Comparison of ENCODE assay signal across 8 mouse cellular contexts in the genomic region with DNA sequence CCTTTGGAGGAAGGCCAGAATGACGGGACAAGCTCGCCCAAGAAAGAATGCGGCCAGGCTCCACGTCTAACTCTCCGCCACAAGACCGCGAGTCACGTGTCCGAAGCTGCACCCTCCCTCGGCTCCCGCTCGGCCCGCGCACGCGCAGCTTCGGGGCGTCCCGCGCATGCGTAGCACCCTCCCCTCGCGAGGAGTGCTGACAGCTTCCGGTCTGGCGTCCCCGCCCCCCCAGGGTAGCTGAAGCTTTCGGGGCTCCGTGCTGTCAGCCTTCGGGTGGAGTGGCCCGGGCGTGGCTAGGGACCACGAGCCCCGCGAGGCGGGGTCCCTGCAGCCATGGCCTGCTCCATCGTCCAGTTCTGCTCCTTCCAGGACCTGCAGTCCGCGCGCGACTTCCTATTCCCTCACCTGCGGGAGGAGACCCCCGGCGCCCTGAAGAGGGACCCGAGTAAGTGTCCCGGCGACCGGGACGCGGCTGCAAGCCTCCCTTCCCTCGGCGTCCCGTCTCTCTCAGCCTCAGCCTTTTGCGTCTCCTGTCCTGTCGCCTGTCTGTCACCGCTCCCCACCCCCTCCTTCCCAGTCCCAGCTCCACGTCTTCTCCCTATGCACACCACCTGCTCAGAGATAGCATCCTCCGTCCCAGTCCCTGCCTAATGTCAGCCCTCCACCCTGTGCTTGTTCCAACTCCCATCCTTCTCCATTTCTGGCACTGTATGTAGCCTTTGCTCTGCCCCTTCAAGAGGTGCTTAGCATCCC. TPM values are rescaled to one million over a fixed set of nuclear protein-coding genes. Genes with fewer than 3 reads are reported as not detected.
DNase-seq lines count a peak whose midpoint lies in the region; ATAC-seq lines count a peak whose summit lies in the region.

Gene Rab3gap2, plus strand, starts transcription at position 209 of the 753 bp plus-strand sequence.

- peak within 1 kb of the TSS; percentile 89 for H3K4me3 ChIP-seq in forebrain, embryonic 11.5 days (ENCODE audit: low read depth, low read length)
- peak within 1 kb of the TSS; percentile 97 for H3K4me3 ChIP-seq in heart, embryonic 16.5 days (ENCODE audit: low read length)
- peak within 1 kb of the TSS; percentile 98 for H3K4me3 ChIP-seq in liver, embryonic 15.5 days (replicated peaks)
- H3K4me3 ChIP-seq in neural tube, embryonic 12.5 days = peak within 1 kb of the TSS; percentile 87

- H3K4me1 ChIP-seq in forebrain, embryonic 11.5 days (replicated peaks; ENCODE audit: control insufficient read depth, insufficient read depth, low read length) = peaks cover 8% of the 10 kb centered on the region; the same call in 1 of the 2 replicates
- H3K4me1 ChIP-seq in heart, embryonic 16.5 days (ENCODE audit: control insufficient read depth, insufficient read depth, low read length) = peaks cover 15% of the 10 kb centered on the region
- H3K4me1 ChIP-seq in liver, embryonic 15.5 days (replicated peaks) = peaks cover 50% of the 10 kb centered on the region
- peaks cover 24% of the 10 kb centered on the region for H3K4me1 ChIP-seq in neural tube, embryonic 12.5 days

- no peaks in the 10 kb centered on the region for H3K9me3 ChIP-seq in forebrain, embryonic 11.5 days (ENCODE audit: control insufficient read depth, low read length)
- no peaks in the 10 kb centered on the region for H3K9me3 ChIP-seq in heart, embryonic 16.5 days (replicated peaks; ENCODE audit: control insufficient read depth, low read length)
- H3K9me3 ChIP-seq in liver, embryonic 15.5 days (replicated peaks) = no peaks in the 10 kb centered on the region
- no peaks in the 10 kb centered on the region for H3K9me3 ChIP-seq in neural tube, embryonic 12.5 days

- H3K27me3 ChIP-seq in forebrain, embryonic 11.5 days (ENCODE audit: control insufficient read depth, insufficient read depth, low read length) = no peaks in the 10 kb centered on the region
- no peaks in the 10 kb centered on the region for H3K27me3 ChIP-seq in heart, embryonic 16.5 days (ENCODE audit: control insufficient read depth, insufficient read depth, low read length)
- no peaks in the 10 kb centered on the region; the same call in 1 of the 2 replicates for H3K27me3 ChIP-seq in liver, embryonic 15.5 days
- no peaks in the 10 kb centered on the region for H3K27me3 ChIP-seq in neural tube, embryonic 12.5 days (replicated peaks)

- H3K36me3 ChIP-seq in forebrain, embryonic 11.5 days (ENCODE audit: control insufficient read depth, insufficient read depth, low read length) = no peaks in the 10 kb centered on the region
- peaks cover 4% of the 10 kb centered on the region; the same call in 1 of the 2 replicates for H3K36me3 ChIP-seq in heart, embryonic 16.5 days (ENCODE audit: control insufficient read depth, insufficient read depth)
- no peaks in the 10 kb centered on the region for H3K36me3 ChIP-seq in liver, embryonic 15.5 days (replicated peaks)
- no peaks in the 10 kb centered on the region for H3K36me3 ChIP-seq in neural tube, embryonic 12.5 days

- H3K4me2 ChIP-seq in forebrain, embryonic 11.5 days (ENCODE audit: low read depth, low read length, severe bottlenecking) = peak within 1 kb of the TSS; percentile 83
- peak within 1 kb of the TSS; percentile 91 for H3K4me2 ChIP-seq in heart, embryonic 16.5 days (ENCODE audit: low read depth, low read length)
- peak within 1 kb of the TSS; percentile 91 for H3K4me2 ChIP-seq in liver, embryonic 15.5 days
- peak within 1 kb of the TSS; percentile 84 for H3K4me2 ChIP-seq in neural tube, embryonic 12.5 days (replicated peaks)

- DNase-seq in CD8-positive naive resting alpha-beta T cell, adult 2 months (ENCODE audit: low read depth in 2 of 2, low spot score in 2 of 2) = peak; percentile 100
- DNase-seq in c-Kit-positive CD71-negative TER-119-negative erythroid progenitor cells, embryonic 14.5 days (ENCODE audit: low read depth) = peak; percentile 96
- DNase-seq in forebrain, embryonic 11.5 days (ENCODE audit: low spot score) = peak; percentile 100
- DNase-seq in kidney, postnatal 36 days = peak; percentile 99 to 100
- DNase-seq in telencephalon, adult 2 months (ENCODE audit: low read depth, low spot score) = peak; percentile 88

- ATAC-seq in forebrain, embryonic 11.5 days (replicated peaks; ENCODE audit: low FRiP score) = peak; percentile 96
- ATAC-seq in heart, embryonic 16.5 days (replicated peaks; ENCODE audit: extremely low read depth, insufficient read depth, low FRiP score) = peak; percentile 97
- peak; percentile 95 for ATAC-seq in liver, embryonic 15.5 days (ENCODE audit: insufficient read depth)
- ATAC-seq in neural tube, embryonic 12.5 days (ENCODE audit: low FRiP score, low read depth) = peak; percentile 92

- WGBS in forebrain, embryonic 11.5 days = 1% methylated on average over 55 of the region's 57 CpGs
- WGBS in heart, embryonic 16.5 days = under 1% methylated on average over 56 of the region's 57 CpGs
- under 1% methylated on average over 57 of the region's 57 CpGs for WGBS in liver, embryonic 15.5 days (ENCODE audit: insufficient replicate concordance)
- WGBS in neural tube, embryonic 12.5 days = under 1% methylated on average over 56 of the region's 57 CpGs

- H3K9ac ChIP-seq in forebrain, embryonic 11.5 days (ENCODE audit: low read length) = peak within 1 kb of the TSS; percentile 77
- H3K9ac ChIP-seq in heart, embryonic 16.5 days (ENCODE audit: low read length) = peak within 1 kb of the TSS; percentile 97
- peak within 1 kb of the TSS; percentile 89 for H3K9ac ChIP-seq in liver, embryonic 15.5 days
- peak within 1 kb of the TSS; percentile 86 for H3K9ac ChIP-seq in neural tube, embryonic 12.5 days

- peak within 1 kb of the TSS; percentile 18 for H3K27ac ChIP-seq in forebrain, embryonic 11.5 days (ENCODE audit: low read depth, low read length)
- peak within 1 kb of the TSS; percentile 92 for H3K27ac ChIP-seq in heart, embryonic 16.5 days (ENCODE audit: low read length)
- H3K27ac ChIP-seq in liver, embryonic 15.5 days (replicated peaks) = peak within 1 kb of the TSS; percentile 84
- no peak within 1 kb of the TSS; the same call in 1 of the 2 replicates for H3K27ac ChIP-seq in neural tube, embryonic 12.5 days

RNA-seq across cellular contexts. Expression of gene Rab3gap2, which starts in this region (rescaled TPM):
- 23.5 and 23.9 TPM in 2 replicates for polyA plus RNA-seq in forebrain, embryonic 11.5 days (2014; fragmentation: Nextera tagmentation; extraction: Ambion mirVana)
- 16.6 and 17.2 TPM in 2 replicates for polyA plus RNA-seq in heart, embryonic 16.5 days (2015; fragmentation: Nextera tagmentation; extraction: Ambion mirVana)
- polyA plus RNA-seq in liver, embryonic 15.5 days (2015; fragmentation: Nextera tagmentation; extraction: Ambion mirVana) = 11.6 and 13.0 TPM in 2 replicates
- polyA plus RNA-seq in neural tube, embryonic 12.5 days (2016; fragmentation: Nextera tagmentation; extraction: Ambion mirVana) = 26.4 and 27.6 TPM in 2 replicates
